Mouse (Mus musculus): Measurements from ENCODE around the gene Spag16.

DNA sequence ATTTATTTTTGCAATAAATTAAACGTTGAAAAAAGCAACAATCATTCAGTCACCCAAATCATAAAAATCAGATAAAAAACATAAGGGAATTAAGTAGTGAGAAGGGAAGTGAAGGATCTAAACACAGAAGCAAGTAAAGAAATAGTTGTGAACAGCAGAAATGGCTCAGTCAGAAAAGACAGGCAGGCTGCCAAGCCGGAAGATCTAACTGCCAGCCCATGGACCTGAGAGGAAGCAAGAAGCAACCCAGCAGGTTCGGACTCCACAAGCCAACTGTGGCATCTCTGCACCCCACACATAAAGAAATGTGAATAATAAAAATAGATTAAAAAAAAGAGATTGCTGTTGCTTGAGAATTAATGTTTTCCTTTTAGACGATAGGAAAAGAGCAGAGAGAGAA, 545.0 kb downstream of the Spag16 start:
- TF ChIP-seq GATA1 (IDR thresholded peaks at IDR 0.05; ENCODE audit: borderline replicate concordance, low read length) (no peak), FLI1 (IDR thresholded peaks at IDR 0.05; ENCODE audit: low read length) (no peak)
